Mouse (Mus musculus) lung, adult 2 months (tissue): Measurements from ENCODE around the gene Arid1b. TPM values are rescaled to one million over a fixed set of nuclear protein-coding genes. Genes with fewer than 3 reads are reported as not detected.

Source experiments
- DNase-seq: peaks from one replicate; pipeline ENCODE4 v3.0.0; 2022
- H3K4me1 ChIP-seq: fragments of 200-500 bp; 2 replicates; pipeline ENCODE4 v1.6.1; 2011; ENCODE audit warnings: low read length; ENCODE audit not compliant: control insufficient read depth, insufficient read depth
- H3K4me3 ChIP-seq: fragments of 200-500 bp; replicated peaks from 2 replicates; pipeline ENCODE3; 2011; ENCODE audit warnings: low read depth, mild to moderate bottlenecking, control low read depth, low read length; ENCODE audit errors: extremely low read depth
- CTCF ChIP-seq: fragments of 200-500 bp; IDR thresholded peaks from 2 replicates; pipeline ENCODE4 v1.5.1; 2011; ENCODE audit warnings: mild to moderate bottlenecking, low read length, control low read depth; ENCODE audit not compliant: insufficient read depth
- POLR2A ChIP-seq: fragments of 200-500 bp; IDR thresholded peaks from 2 replicates; pipeline ENCODE4 v1.6.1; 2011; ENCODE audit warnings: low read depth, mild to moderate bottlenecking, control low read depth, low read length, borderline replicate concordance; ENCODE audit errors: extremely low read depth
- WGBS: fragments of 180-500 bp; shearing (Covaris S2); methylation state at CpG from one replicate; pipeline ENCODE4 v1.1.7; 2018; 5-methylcytosine and 5-hydroxymethylcytosine counted together
- polyA plus RNA-seq: library from polyadenylated mRNA; depleted of rRNA; stranded (reverse); fragments of >200 nt; gene quantifications from 2 replicates; pipeline ENCODE4 v1.2.3, GENCODE M21; 2012

Arid1b gene
- polyA plus RNA-seq, 1 experiment, result 60.1 TPM

DNA sequence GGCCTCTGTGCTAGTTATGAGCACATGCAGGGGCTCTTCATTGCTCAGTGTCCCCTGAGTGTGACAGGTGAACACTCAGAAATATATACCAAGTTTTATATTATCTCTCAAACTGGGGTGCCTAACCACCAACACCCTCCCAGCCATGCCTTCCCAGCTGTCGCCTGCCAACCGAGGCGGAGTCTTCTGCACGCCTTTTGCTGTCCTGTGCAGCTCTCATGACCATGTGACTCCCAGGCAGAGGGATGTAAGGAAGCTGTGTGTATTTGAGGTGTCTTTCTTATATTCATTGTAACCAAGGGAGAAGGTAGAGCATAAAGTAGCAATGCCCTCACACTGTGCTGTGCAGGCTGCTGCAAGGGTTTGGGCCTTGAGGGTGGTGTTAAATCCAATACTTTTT is 268.7 kb downstream of the Arid1b start:
- Histone ChIP-seq H3K4me1 (peaks cover 9% of the 10 kb centered on the region), H3K4me3 (no peak overlapping the region)
- no peak for TF ChIP-seq CTCF
- TF ChIP-seq POLR2A, result no peak
- 72% methylated on average over 4 of the region's 4 CpGs for WGBS
- no peak for DNase-seq

DNA sequence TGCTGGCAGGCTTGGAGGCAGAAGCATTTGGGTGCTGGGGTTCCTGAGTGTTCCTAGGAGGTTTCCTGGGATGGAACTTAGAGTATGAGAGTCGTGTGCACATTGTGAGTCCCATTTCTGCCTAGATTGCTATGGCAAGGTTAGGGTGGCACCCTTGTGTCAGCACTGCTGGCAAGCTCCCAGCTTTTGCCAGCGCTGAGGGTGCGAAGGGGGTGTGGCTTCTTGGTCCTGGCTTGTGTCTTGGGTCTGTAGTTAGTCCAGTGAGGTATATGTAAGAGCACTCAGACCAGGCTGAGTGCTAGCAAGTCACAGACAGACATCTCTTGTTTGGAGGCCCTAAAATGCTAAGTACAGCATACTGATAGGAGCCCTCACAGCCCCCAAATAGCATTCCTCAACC is 270.7 kb downstream of the Arid1b start:
- no peak for TF ChIP-seq POLR2A
- no peak for TF ChIP-seq CTCF
- no peak for DNase-seq
- 73% methylated on average over 3 of the region's 3 CpGs for WGBS
- Histone ChIP-seq H3K4me1 (peaks cover 9% of the 10 kb centered on the region), H3K4me3 (no peak overlapping the region)

DNA sequence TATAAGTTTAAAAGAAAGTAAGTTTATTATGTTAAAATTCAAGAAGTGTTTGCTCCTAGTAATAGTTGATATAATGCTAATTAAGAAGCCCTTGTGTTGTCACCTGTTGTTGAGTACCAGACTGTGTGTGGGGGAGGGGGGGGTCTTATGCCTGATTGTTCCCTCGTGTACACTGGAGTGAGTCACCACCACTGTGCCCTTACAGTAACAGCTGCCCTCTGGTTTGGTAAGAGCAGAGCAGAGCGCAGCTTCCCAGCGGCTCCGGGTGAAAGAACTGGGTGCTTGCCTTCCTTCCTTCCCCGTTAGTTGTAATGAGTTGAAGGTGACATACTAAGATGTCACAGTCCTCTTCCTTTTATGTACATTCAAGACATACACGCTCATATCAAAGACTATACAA is 271.5 kb downstream of the Arid1b start:
- WGBS, result 82% methylated on average over 6 of the region's 6 CpGs
- no peak overlapping the region for H3K4me3 ChIP-seq
- peaks cover 9% of the 10 kb centered on the region for H3K4me1 ChIP-seq
- TF ChIP-seq POLR2A, result no peak
- no peak for TF ChIP-seq CTCF
- DNase-seq, result no peak

DNA sequence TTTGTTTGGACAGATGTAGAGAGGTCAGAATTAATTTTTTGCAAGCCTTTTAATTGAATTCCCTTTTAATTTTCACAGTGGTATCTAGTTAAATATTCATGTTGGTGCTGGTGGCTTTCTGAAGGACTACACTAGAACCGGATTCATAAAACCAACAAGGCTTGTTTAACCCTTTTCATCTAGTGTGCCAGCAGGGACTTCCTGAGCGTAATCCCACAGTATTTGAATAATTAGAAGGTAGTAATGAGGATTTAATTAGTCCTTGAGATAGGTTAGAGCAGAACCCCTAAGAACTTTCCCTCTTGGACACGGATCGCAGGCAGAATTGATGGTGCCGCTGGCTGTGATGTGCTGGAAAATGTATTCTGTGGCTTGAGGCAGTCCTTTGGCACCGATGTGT is 273.6 kb downstream of the Arid1b start:
- WGBS, result 92% methylated on average over 6 of the region's 6 CpGs
- no peak for DNase-seq
- no peak for TF ChIP-seq POLR2A
- TF ChIP-seq CTCF, result no peak
- Histone ChIP-seq H3K4me3 (no peak overlapping the region), H3K4me1 (no peaks in the 10 kb centered on the region)

DNA sequence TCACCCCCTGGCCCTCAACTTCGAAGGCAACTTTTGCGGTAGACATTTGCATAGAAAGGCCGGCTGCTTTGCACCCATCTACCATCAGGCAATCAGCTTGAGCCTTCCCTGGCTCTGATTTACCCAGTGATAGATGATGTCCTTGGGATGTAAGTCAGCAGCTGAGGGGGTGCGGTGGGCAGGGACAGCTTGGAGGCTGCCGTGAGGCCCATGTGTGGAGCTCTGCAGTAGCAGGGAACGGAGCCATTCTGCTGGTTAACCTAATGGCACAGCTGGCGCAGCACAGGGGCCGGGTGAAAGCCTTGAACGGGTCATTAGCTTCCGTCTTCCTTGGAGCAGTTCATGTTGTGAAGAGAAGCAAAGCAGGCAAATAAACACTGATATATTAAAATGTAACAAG is 275.2 kb downstream of the Arid1b start:
- H3K4me1 ChIP-seq, result no peaks in the 10 kb centered on the region
- no peak overlapping the region for H3K4me3 ChIP-seq
- DNase-seq, result no peak
- WGBS, result 81% methylated on average over 10 of the region's 10 CpGs
- TF ChIP-seq CTCF, result no peak
- TF ChIP-seq POLR2A, result no peak

DNA sequence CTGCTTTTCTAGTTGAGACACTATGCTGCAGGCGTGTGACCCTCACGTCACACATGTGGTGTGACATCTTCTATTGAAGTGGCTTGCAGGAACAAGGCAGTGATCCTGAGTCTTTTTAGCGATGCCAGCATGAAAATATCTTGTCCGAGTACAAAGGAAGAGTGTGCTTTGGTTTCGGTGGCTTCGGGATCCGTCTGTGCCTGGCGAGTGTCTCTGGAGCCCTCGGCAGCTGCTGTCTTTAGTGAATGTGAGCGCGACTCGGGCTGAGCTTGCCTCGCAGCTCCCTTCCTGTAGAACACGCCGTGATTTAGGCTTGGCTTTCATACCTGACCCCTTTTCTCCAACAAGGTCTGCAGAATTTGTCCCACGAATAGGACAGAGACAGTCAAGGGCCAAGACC is 275.6 kb downstream of the Arid1b start:
- Histone ChIP-seq H3K4me1 (no peaks in the 10 kb centered on the region), H3K4me3 (no peak overlapping the region)
- DNase-seq, result no peak
- TF ChIP-seq CTCF, result no peak
- TF ChIP-seq POLR2A, result no peak
- WGBS, result 91% methylated on average over 16 of the region's 16 CpGs

DNA sequence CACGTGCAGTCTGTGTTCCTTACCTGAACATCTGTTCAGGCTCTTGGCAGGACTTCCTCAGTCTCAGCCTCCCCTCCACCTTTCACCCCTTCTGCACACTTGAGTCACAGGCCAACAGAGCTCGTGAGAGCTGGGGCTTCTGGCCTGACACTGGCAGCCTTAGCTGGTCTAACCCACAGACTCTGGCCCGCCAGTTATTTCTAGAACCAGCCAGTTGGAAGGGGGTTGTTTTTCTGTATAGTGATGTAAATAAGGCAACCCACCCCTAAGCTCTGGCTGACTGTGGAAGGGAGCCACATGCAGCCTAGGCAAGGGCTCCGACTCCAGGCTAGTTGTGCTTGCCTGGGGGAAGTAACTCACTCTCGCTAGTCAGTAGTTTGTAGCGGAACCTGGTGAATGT is 276.7 kb downstream of the Arid1b start:
- no peaks in the 10 kb centered on the region for H3K4me1 ChIP-seq
- no peak overlapping the region for H3K4me3 ChIP-seq
- 79% methylated on average over 6 of the region's 6 CpGs for WGBS
- TF ChIP-seq CTCF (no peak), POLR2A (no peak)
- no peak for DNase-seq

DNA sequence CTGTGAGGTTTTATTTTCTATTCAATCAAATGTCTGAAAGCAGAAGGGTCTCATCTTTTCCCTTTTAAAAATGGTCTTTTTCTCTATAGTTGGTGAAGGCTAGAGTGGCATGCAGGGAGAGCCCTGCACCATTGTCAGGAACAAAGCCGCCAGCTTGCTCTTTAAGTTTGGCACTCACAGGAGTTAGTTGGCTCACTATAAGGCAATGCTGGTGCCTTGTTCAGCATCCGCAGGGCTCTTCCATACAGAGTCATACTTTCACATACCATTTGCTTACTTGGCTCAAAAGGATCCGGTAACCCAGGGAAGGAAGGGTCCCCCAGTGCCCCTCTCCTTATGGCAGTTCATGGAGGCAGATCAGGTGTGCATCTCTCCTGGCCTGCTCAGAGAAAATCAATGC is 279.0 kb downstream of the Arid1b start:
- Histone ChIP-seq H3K4me1 (no peaks in the 10 kb centered on the region), H3K4me3 (no peak overlapping the region)
- TF ChIP-seq CTCF (no peak), POLR2A (no peak)
- WGBS, result 93% methylated on average over 3 of the region's 3 CpGs
- no peak for DNase-seq

DNA sequence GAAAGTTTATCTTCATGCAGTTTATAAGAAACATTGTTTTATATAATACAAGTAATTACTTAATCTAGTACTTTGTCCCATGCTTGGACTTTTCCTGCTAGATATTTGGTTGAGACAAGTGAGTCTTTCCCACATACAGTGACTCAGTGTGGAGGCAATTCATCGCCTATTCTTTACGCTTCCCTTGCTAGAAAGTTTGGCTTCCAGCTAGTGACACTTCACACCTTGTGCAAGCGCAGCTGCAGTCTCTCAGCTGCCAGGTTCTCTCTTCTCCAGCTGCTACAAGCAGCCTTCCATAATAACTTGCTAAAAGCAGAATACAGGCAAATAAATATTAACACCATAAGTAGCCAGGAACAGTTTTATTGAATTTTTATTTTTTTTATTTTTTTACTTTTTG is 279.6 kb downstream of the Arid1b start:
- TF ChIP-seq POLR2A (no peak), CTCF (no peak)
- no peak overlapping the region for H3K4me3 ChIP-seq
- WGBS, result 76% methylated on average over 3 of the region's 3 CpGs
- H3K4me1 ChIP-seq, result no peaks in the 10 kb centered on the region
- no peak for DNase-seq

DNA sequence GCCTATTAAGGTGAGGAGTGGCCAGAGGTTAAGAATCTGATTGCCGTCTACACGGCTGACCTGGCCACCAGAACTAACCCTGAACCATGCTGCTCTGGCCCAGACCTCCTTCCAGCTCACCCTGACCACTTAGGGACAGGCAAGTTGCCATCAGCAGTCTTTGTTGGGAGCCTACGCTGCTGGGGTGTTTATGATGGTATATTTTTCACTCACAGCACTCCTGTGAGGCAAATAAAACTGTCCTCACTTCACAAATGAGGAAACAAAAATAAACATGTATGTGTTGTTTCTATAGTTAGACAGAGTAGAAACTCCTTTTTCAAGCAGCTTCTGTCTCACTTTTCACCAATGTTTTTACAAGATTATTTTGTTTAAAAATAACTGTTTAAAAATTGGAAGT is 280.3 kb downstream of the Arid1b start:
- DNase-seq, result no peak
- no peak for TF ChIP-seq CTCF
- no peak for TF ChIP-seq POLR2A
- H3K4me1 ChIP-seq, result no peaks in the 10 kb centered on the region
- no peak overlapping the region for H3K4me3 ChIP-seq
- WGBS, result 81% methylated on average over 3 of the region's 3 CpGs

DNA sequence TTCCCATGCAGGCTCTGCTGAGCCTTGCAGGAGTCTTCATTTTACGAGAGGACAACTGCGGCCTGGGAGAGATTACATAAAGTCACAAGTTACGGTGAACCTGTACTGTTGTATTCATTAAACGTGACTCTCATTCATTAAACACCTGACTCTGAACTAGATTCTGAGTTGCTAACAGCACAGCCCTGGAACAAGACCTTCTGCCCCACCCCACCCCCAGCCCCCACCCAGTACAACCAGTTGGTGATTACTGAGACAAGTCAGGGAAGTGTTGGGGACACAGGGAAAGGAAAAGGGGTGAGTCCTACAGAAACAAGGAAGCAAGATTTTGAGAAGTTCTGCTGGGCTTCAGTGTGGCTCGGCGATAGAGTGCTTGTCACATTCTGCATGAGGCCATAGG is 281.6 kb downstream of the Arid1b start:
- Histone ChIP-seq H3K4me1 (no peaks in the 10 kb centered on the region), H3K4me3 (no peak overlapping the region)
- TF ChIP-seq CTCF, result no peak
- no peak for TF ChIP-seq POLR2A
- 90% methylated on average over 6 of the region's 6 CpGs for whole genome bisulfite sequencing
- no peak for DNase-seq
